Mouse (Mus musculus): ENCODE results near the gene Capn13. TPM values are rescaled to one million over a fixed set of nuclear protein-coding genes. Genes with fewer than 3 reads are reported as not detected.
A peak's percentile ranks its signal among the peaks of the same experiment; 100 is the strongest.

Gene Capn13
- polyA plus RNA-seq, 1 experiment from 2014 or later, result 0.15 TPM

- Histone ChIP-seq H3K4me1 (ENCODE audit: control insufficient read depth, insufficient read depth, low read length) (no peaks in the 10 kb centered on the region), H3K9ac (replicated peaks; ENCODE audit: low read depth, low read length) (no peak overlapping the region), H3K4me2 (ENCODE audit: low read depth, low read length) (no peak overlapping the region), H3K27ac (ENCODE audit: low read depth, low read length) (no peak overlapping the region), H3K36me3 (ENCODE audit: control insufficient read depth, insufficient read depth, low read length) (no peaks in the 10 kb centered on the region), H3K4me3 (ENCODE audit: low read depth, low read length) (no peak overlapping the region), H3K27me3 (ENCODE audit: control insufficient read depth, insufficient read depth, low read length) (no peaks in the 10 kb centered on the region), H3K9me3 (ENCODE audit: control insufficient read depth, low read length) (no peaks in the 10 kb centered on the region)
- no peak for ATAC-seq (ENCODE audit: low read depth)
- 68% methylated on average over 2 of the region's 2 CpGs for WGBS
These were observed 1.5 kb downstream of the Capn13 start for GRCm38 (mm10) chr17:73399136-73399535.

GRCm38 (mm10) chr17:73393361-73393760 lies 7.3 kb downstream of the Capn13 start:
- H3K27me3 ChIP-seq (ENCODE audit: control insufficient read depth, insufficient read depth, low read length), result no peaks in the 10 kb centered on the region
- WGBS, result 81% methylated on average over 1 of the region's 1 CpGs
- no peak overlapping the region for H3K27ac ChIP-seq (ENCODE audit: low read depth, low read length)
- ATAC-seq (ENCODE audit: low read depth), result no peak
- no peak overlapping the region for H3K4me2 ChIP-seq (ENCODE audit: low read depth, low read length)
- H3K9me3 ChIP-seq (ENCODE audit: control insufficient read depth, low read length), result no peaks in the 10 kb centered on the region
- no peak overlapping the region for H3K4me3 ChIP-seq (ENCODE audit: low read depth, low read length)
- H3K9ac ChIP-seq (replicated peaks; ENCODE audit: low read depth, low read length), result no peak overlapping the region
- peaks cover 9% of the 10 kb centered on the region; the same call in 1 of the 2 replicates for H3K4me1 ChIP-seq (ENCODE audit: control insufficient read depth, insufficient read depth, low read length)
- H3K36me3 ChIP-seq (ENCODE audit: control insufficient read depth, insufficient read depth, low read length), result no peaks in the 10 kb centered on the region

- Histone ChIP-seq H3K36me3 (ENCODE audit: control insufficient read depth, insufficient read depth, low read length) (no peaks in the 10 kb centered on the region), H3K4me3 (ENCODE audit: low read depth, low read length) (no peak overlapping the region), H3K9ac (replicated peaks; ENCODE audit: low read depth, low read length) (no peak overlapping the region), H3K4me2 (ENCODE audit: low read depth, low read length) (no peak overlapping the region), H3K27me3 (ENCODE audit: control insufficient read depth, insufficient read depth, low read length) (no peaks in the 10 kb centered on the region), H3K4me1 (ENCODE audit: control insufficient read depth, insufficient read depth, low read length) (peaks cover 9% of the 10 kb centered on the region; the same call in 1 of the 2 replicates), H3K27ac (ENCODE audit: low read depth, low read length) (no peak overlapping the region), H3K9me3 (ENCODE audit: control insufficient read depth, low read length) (no peaks in the 10 kb centered on the region)
- ATAC-seq (ENCODE audit: low read depth), result no peak
- 87% methylated on average over 4 of the region's 4 CpGs for WGBS
These were observed 8.9 kb downstream of the Capn13 start for GRCm38 (mm10) chr17:73391771-73392170.

GRCm38 (mm10) chr17:73390191-73391089 lies 10.2 kb downstream of the Capn13 start:
- H3K27ac ChIP-seq (ENCODE audit: low read depth, low read length), result peak overlapping the region; percentile 13
- ATAC-seq (ENCODE audit: low read depth), result peak; percentile 86
- H3K4me2 ChIP-seq (ENCODE audit: low read depth, low read length), result no peak overlapping the region
- H3K9me3 ChIP-seq (ENCODE audit: control insufficient read depth, low read length), result no peaks in the 10 kb centered on the region
- H3K36me3 ChIP-seq (ENCODE audit: control insufficient read depth, insufficient read depth, low read length), result no peaks in the 10 kb centered on the region
- H3K9ac ChIP-seq (replicated peaks; ENCODE audit: low read depth, low read length), result no peak overlapping the region; the same call in 1 of the 2 replicates
- H3K4me3 ChIP-seq (ENCODE audit: low read depth, low read length), result no peak overlapping the region
- 25% methylated on average over 7 of the region's 7 CpGs for WGBS
- H3K4me1 ChIP-seq (ENCODE audit: control insufficient read depth, insufficient read depth, low read length), result peaks cover 9% of the 10 kb centered on the region; the same call in 1 of the 2 replicates
- no peaks in the 10 kb centered on the region for H3K27me3 ChIP-seq (ENCODE audit: control insufficient read depth, insufficient read depth, low read length)

GRCm38 (mm10) chr17:73389336-73389735 lies 11.3 kb downstream of the Capn13 start:
- H3K27ac ChIP-seq (ENCODE audit: low read depth, low read length), result 0 out of 2 replicates have a peak overlapping the region, but pooled peaks have one; percentile 16
- WGBS, result 48% methylated on average over 3 of the region's 3 CpGs

GRCm38 (mm10) chr17:73386581-73386980 lies 14.1 kb downstream of the Capn13 start:
- ATAC-seq (ENCODE audit: low read depth), result no peak
- WGBS, result 80% methylated on average over 2 of the region's 2 CpGs
- no peaks in the 10 kb centered on the region for H3K9me3 ChIP-seq (ENCODE audit: control insufficient read depth, low read length)

More at GRCm38 (mm10) chr17:73389336-73389735, 11.3 kb downstream of the Capn13 start:
- H3K4me1 ChIP-seq (ENCODE audit: control insufficient read depth, insufficient read depth, low read length), result peaks cover 9% of the 10 kb centered on the region; the same call in 1 of the 2 replicates
- no peak for ATAC-seq (ENCODE audit: low read depth)
- no peaks in the 10 kb centered on the region for H3K27me3 ChIP-seq (ENCODE audit: control insufficient read depth, insufficient read depth, low read length)
- no peaks in the 10 kb centered on the region for H3K36me3 ChIP-seq (ENCODE audit: control insufficient read depth, insufficient read depth, low read length)
- H3K4me3 ChIP-seq (ENCODE audit: low read depth, low read length), result no peak overlapping the region
- H3K4me2 ChIP-seq (ENCODE audit: low read depth, low read length), result no peak overlapping the region
- no peak overlapping the region for H3K9ac ChIP-seq (replicated peaks; ENCODE audit: low read depth, low read length)
- no peaks in the 10 kb centered on the region for H3K9me3 ChIP-seq (ENCODE audit: control insufficient read depth, low read length)

GRCm38 (mm10) chr17:73385940-73386339 lies 14.7 kb downstream of the Capn13 start:
- 64% methylated on average over 3 of the region's 3 CpGs for WGBS
- Histone ChIP-seq H3K27me3 (ENCODE audit: control insufficient read depth, insufficient read depth, low read length) (no peaks in the 10 kb centered on the region), H3K4me2 (ENCODE audit: low read depth, low read length) (no peak overlapping the region), H3K4me1 (ENCODE audit: control insufficient read depth, insufficient read depth, low read length) (peaks cover 9% of the 10 kb centered on the region; the same call in 1 of the 2 replicates), H3K27ac (ENCODE audit: low read depth, low read length) (no peak overlapping the region), H3K4me3 (ENCODE audit: low read depth, low read length) (no peak overlapping the region), H3K9ac (replicated peaks; ENCODE audit: low read depth, low read length) (no peak overlapping the region), H3K9me3 (ENCODE audit: control insufficient read depth, low read length) (no peaks in the 10 kb centered on the region), H3K36me3 (ENCODE audit: control insufficient read depth, insufficient read depth, low read length) (no peaks in the 10 kb centered on the region)
- ATAC-seq (ENCODE audit: low read depth), result no peak

More at GRCm38 (mm10) chr17:73386581-73386980, 14.1 kb downstream of the Capn13 start:
- Histone ChIP-seq H3K4me1 (ENCODE audit: control insufficient read depth, insufficient read depth, low read length) (peaks cover 9% of the 10 kb centered on the region; the same call in 1 of the 2 replicates), H3K4me3 (ENCODE audit: low read depth, low read length) (no peak overlapping the region), H3K27me3 (ENCODE audit: control insufficient read depth, insufficient read depth, low read length) (no peaks in the 10 kb centered on the region), H3K9ac (replicated peaks; ENCODE audit: low read depth, low read length) (no peak overlapping the region), H3K36me3 (ENCODE audit: control insufficient read depth, insufficient read depth, low read length) (no peaks in the 10 kb centered on the region), H3K27ac (ENCODE audit: low read depth, low read length) (no peak overlapping the region), H3K4me2 (ENCODE audit: low read depth, low read length) (no peak overlapping the region)

- ATAC-seq (ENCODE audit: low read depth), result no peak
- Histone ChIP-seq H3K27me3 (ENCODE audit: control insufficient read depth, insufficient read depth, low read length) (no peaks in the 10 kb centered on the region), H3K4me3 (ENCODE audit: low read depth, low read length) (no peak overlapping the region), H3K9ac (replicated peaks; ENCODE audit: low read depth, low read length) (no peak overlapping the region), H3K9me3 (ENCODE audit: control insufficient read depth, low read length) (no peaks in the 10 kb centered on the region), H3K36me3 (ENCODE audit: control insufficient read depth, insufficient read depth, low read length) (no peaks in the 10 kb centered on the region), H3K4me2 (ENCODE audit: low read depth, low read length) (no peak overlapping the region), H3K4me1 (ENCODE audit: control insufficient read depth, insufficient read depth, low read length) (no peaks in the 10 kb centered on the region), H3K27ac (ENCODE audit: low read depth, low read length) (no peak overlapping the region)
- 64% methylated on average over 9 of the region's 9 CpGs for WGBS
These were observed 18.2 kb downstream of the Capn13 start for GRCm38 (mm10) chr17:73382327-73383014.

- Histone ChIP-seq H3K36me3 (ENCODE audit: control insufficient read depth, insufficient read depth, low read length) (no peaks in the 10 kb centered on the region), H3K27ac (ENCODE audit: low read depth, low read length) (no peak overlapping the region), H3K4me1 (ENCODE audit: control insufficient read depth, insufficient read depth, low read length) (no peaks in the 10 kb centered on the region), H3K27me3 (ENCODE audit: control insufficient read depth, insufficient read depth, low read length) (no peaks in the 10 kb centered on the region), H3K9me3 (ENCODE audit: control insufficient read depth, low read length) (no peaks in the 10 kb centered on the region), H3K9ac (replicated peaks; ENCODE audit: low read depth, low read length) (no peak overlapping the region), H3K4me2 (ENCODE audit: low read depth, low read length) (no peak overlapping the region), H3K4me3 (ENCODE audit: low read depth, low read length) (no peak overlapping the region)
- WGBS, result 93% methylated on average over 3 of the region's 3 CpGs
- ATAC-seq (ENCODE audit: low read depth), result no peak
These were observed 19.0 kb downstream of the Capn13 start for GRCm38 (mm10) chr17:73381681-73382080.
